Mouse (Mus musculus): ENCODE data around the gene Rwdd2b. TPM values are rescaled to one million over a fixed set of nuclear protein-coding genes. Genes with fewer than 3 reads are reported as not detected.

Gene Rwdd2b
- polyA plus RNA-seq, 1 experiment from 2014 or later = 10.0 TPM

- Histone ChIP-seq H3K27me3 (ENCODE audit: low read depth, poor library complexity, severe bottlenecking) (no peaks in the 10 kb centered on the region), H3K36me3 (peaks cover 77% of the 10 kb centered on the region), H3K9me3 (replicated peaks) (no peaks in the 10 kb centered on the region), H3K27ac (no peak overlapping the region), H3K4me1 (no peaks in the 10 kb centered on the region), H3K4me3 (no peak overlapping the region)
- WGBS = 95% methylated on average over 3 of the region's 3 CpGs
- no peak for DNase-seq (ENCODE audit: low spot score)
Observed at GRCm38 (mm10) chr16:87387444-87387977, 52.9 kb downstream of the Rwdd2b start.

GRCm38 (mm10) chr16:87384366-87384765 is 56.0 kb downstream of the Rwdd2b start:
- DNase-seq (ENCODE audit: low spot score) = no peak
- Histone ChIP-seq H3K36me3 (peaks cover 91% of the 10 kb centered on the region), H3K9me3 (replicated peaks) (no peaks in the 10 kb centered on the region), H3K4me1 (no peaks in the 10 kb centered on the region), H3K27me3 (ENCODE audit: low read depth, poor library complexity, severe bottlenecking) (no peaks in the 10 kb centered on the region), H3K27ac (no peak overlapping the region), H3K4me3 (no peak overlapping the region)
- 79% methylated on average over 2 of the region's 2 CpGs for WGBS

Other genes starting within 250 kb of the Rwdd2b start
- 19.4 and 22.9 TPM in 2 replicates for gene N6amt1, start 86.4 kb downstream of the Rwdd2b start, polyA plus RNA-seq (2016; fragmentation: Nextera tagmentation; extraction: Ambion mirVana)
- gene Ltn1, start 8.0 kb downstream of the Rwdd2b start, polyA plus RNA-seq (2016; fragmentation: Nextera tagmentation; extraction: Ambion mirVana) = 29.3 and 34.8 TPM in 2 replicates
- 38.7 and 42.4 TPM in 2 replicates for gene Usp16, start 14.1 kb upstream of the Rwdd2b start, polyA plus RNA-seq (2016; fragmentation: Nextera tagmentation; extraction: Ambion mirVana)
- gene Cct8, start 55.3 kb upstream of the Rwdd2b start, polyA plus RNA-seq (2016; fragmentation: Nextera tagmentation; extraction: Ambion mirVana) = 664 and 718 TPM in 2 replicates
- gene Map3k7cl, start 112.8 kb upstream of the Rwdd2b start, polyA plus RNA-seq (2016; fragmentation: Nextera tagmentation; extraction: Ambion mirVana) = not detected in 2 replicates

Measured in limb, embryonic 10.5 days (tissue).